Mouse (Mus musculus) cortical plate, adult 2 months (tissue): ENCODE results near the gene Hist1h4a.

Experiments used
- CTCF ChIP-seq: fragments of 200-500 bp; IDR thresholded peaks from 2 replicates; pipeline ENCODE4 v1.5.1; 2011; ENCODE audit warnings: mild to moderate bottlenecking, control low read depth, low read length; ENCODE audit not compliant: insufficient read depth; ENCODE audit errors: extremely low read depth
- POLR2A ChIP-seq: fragments of 200-500 bp; IDR thresholded peaks from 2 replicates; pipeline ENCODE4 v1.6.1; 2011; ENCODE audit warnings: mild to moderate bottlenecking, low read length, control low read depth; ENCODE audit not compliant: insufficient read depth; ENCODE audit errors: extremely low read depth

DNA sequence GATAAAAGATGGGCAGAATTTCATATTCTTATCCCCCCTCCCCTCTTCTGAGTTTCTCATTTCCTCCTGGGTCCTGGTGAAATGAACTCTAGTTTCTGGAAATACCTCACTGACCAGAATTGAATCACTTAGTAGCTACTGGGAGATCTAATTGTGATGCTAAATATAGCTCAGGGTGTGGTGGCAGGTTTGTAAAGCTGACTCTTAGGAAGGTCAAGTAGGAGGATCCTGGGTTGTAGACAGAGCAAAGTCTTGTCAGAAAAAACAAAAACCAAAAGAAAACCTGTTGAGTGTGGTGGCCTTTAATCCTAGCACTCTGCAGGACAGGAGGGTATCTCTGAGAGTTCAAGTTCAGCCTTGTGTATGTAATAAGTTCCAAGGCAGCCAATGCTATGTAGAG, 19.0 kb downstream of the Hist1h4a start:
- no peak for TF ChIP-seq POLR2A
- TF ChIP-seq CTCF, result no peak
